ENCODE assay signal across 36 mouse cellular contexts in genomic region chr9:74145203-74145602, GRCm38 (mm10). TPM values are rescaled to one million over a fixed set of nuclear protein-coding genes. Genes with fewer than 3 reads are reported as not detected.
"Had no signal": no experiment of that assay in that cellular context is flagged by ENCODE, and none has a peak within 500 bp of the region (broad histone marks: within the 10 kb centered on the region; RNA-seq: fewer than 3 reads in every experiment).

No protein-coding gene starts in this region.

- H3K9ac ChIP-seq: limb, embryonic 12.5 days; limb, embryonic 13.5 days; limb, embryonic 15.5 days; liver, embryonic 12.5 days; liver, embryonic 13.5 days; liver, embryonic 14.5 days; liver, embryonic 15.5 days; liver, postnatal 0 days; lung, embryonic 14.5 days; lung, embryonic 15.5 days; midbrain, embryonic 12.5 days; midbrain, embryonic 13.5 days; midbrain, embryonic 15.5 days; neural tube, embryonic 12.5 days had no signal

- H3K27me3 ChIP-seq: limb, embryonic 12.5 days; limb, embryonic 13.5 days; limb, embryonic 15.5 days; liver, embryonic 12.5 days; liver, embryonic 13.5 days; liver, embryonic 15.5 days; lung, embryonic 15.5 days; megakaryocyte, embryonic 14.5 days; midbrain, embryonic 12.5 days; midbrain, embryonic 15.5 days had no signal

- H3K4me3 ChIP-seq: limb, embryonic 10.5 days; limb, embryonic 12.5 days; limb, embryonic 13.5 days; limb, embryonic 15.5 days; liver, embryonic 12.5 days; liver, embryonic 13.5 days; liver, embryonic 15.5 days; lung, embryonic 15.5 days; megakaryocyte, embryonic 14.5 days; midbrain, embryonic 10.5 days; midbrain, embryonic 12.5 days; midbrain, embryonic 13.5 days; midbrain, embryonic 15.5 days; myocyte; neural tube, embryonic 12.5 days had no signal

- DNase-seq: left cerebral cortex, postnatal 4 days; liver; liver, embryonic 13.5 days; liver, postnatal 0 days; lung, adult 18-20 months; lung, adult 2 months; lung, embryonic 14.5 days; lung, postnatal 10 days; lung, postnatal 14 days; lung, postnatal 36 days; lung, postnatal 4 days; midbrain, embryonic 14.5 days had no signal

- H3K4me1 ChIP-seq: limb, embryonic 10.5 days; limb, embryonic 12.5 days; limb, embryonic 13.5 days; limb, embryonic 15.5 days; liver, embryonic 12.5 days; liver, embryonic 13.5 days; liver, embryonic 15.5 days; lung, embryonic 15.5 days; megakaryocyte, embryonic 14.5 days had no signal

- H3K36me3 ChIP-seq: limb, embryonic 10.5 days; limb, embryonic 12.5 days; limb, embryonic 13.5 days; limb, embryonic 15.5 days; liver, embryonic 12.5 days; liver, embryonic 13.5 days; liver, embryonic 15.5 days; lung, embryonic 15.5 days; midbrain, embryonic 10.5 days; midbrain, embryonic 12.5 days; midbrain, embryonic 13.5 days; midbrain, embryonic 15.5 days; neural tube, embryonic 12.5 days had no signal

- H3K27ac ChIP-seq: limb, embryonic 10.5 days; limb, embryonic 12.5 days; limb, embryonic 13.5 days; limb, embryonic 15.5 days; liver, embryonic 12.5 days; liver, embryonic 13.5 days; liver, embryonic 14.5 days; liver, embryonic 15.5 days; lung, embryonic 15.5 days; macrophage; midbrain, embryonic 10.5 days; midbrain, embryonic 12.5 days; midbrain, embryonic 13.5 days; midbrain, embryonic 15.5 days; neural tube, embryonic 12.5 days had no signal

- H3K4me2 ChIP-seq: limb, embryonic 12.5 days; limb, embryonic 13.5 days; limb, embryonic 15.5 days; liver, embryonic 11.5 days; liver, embryonic 12.5 days; liver, embryonic 13.5 days; liver, embryonic 15.5 days; lung, embryonic 14.5 days; lung, embryonic 15.5 days; midbrain, embryonic 11.5 days; midbrain, embryonic 12.5 days; midbrain, embryonic 13.5 days; midbrain, embryonic 15.5 days; neural tube, embryonic 12.5 days had no signal

- H3K9me3 ChIP-seq: limb, embryonic 10.5 days; limb, embryonic 12.5 days; limb, embryonic 13.5 days; limb, embryonic 15.5 days; liver, embryonic 12.5 days; liver, embryonic 13.5 days; liver, embryonic 15.5 days; lung, embryonic 15.5 days; megakaryocyte, embryonic 14.5 days; midbrain, embryonic 10.5 days; midbrain, embryonic 12.5 days; midbrain, embryonic 13.5 days; midbrain, embryonic 15.5 days; neural tube, embryonic 12.5 days had no signal

RNA-seq across cellular contexts. Expression of gene Wdr72, which starts 35.0 kb away (rescaled TPM):
- total RNA-seq: left cerebral cortex, postnatal 10 days; left cerebral cortex, postnatal 36 days; megakaryocyte progenitor cell, adult 5-6 weeks; megakaryocyte, adult 5-6 weeks; megakaryocyte-erythroid progenitor cell, adult 5-6 weeks; monocyte, adult 5-6 weeks had no signal
- polyA plus RNA-seq: liver, embryonic 15.5 days; macrophage; myocyte had no signal
